Mouse (Mus musculus) cerebellum, adult 2 months (tissue): Measurements from ENCODE around the gene Akap8l. TPM values are rescaled to one million over a fixed set of nuclear protein-coding genes. Genes with fewer than 3 reads are reported as not detected.

Experiments
- DNase-seq, 2 experiments: peaks; one replicate each; pipeline ENCODE4 v3.0.0; 2021
- H3K27ac ChIP-seq: fragments of 200-500 bp; 2 replicates; pipeline ENCODE4 v1.5.1; 2012; ENCODE audit warnings: low read length, control low read depth, inconsistent platforms; ENCODE audit not compliant: insufficient read depth
- H3K27me3 ChIP-seq: fragments of 200-500 bp; 2 replicates; pipeline ENCODE4 v1.6.1; 2012; ENCODE audit warnings: inconsistent platforms, mild to moderate bottlenecking, low read length, moderate library complexity; ENCODE audit not compliant: control insufficient read depth, insufficient read depth
- H3K4me1 ChIP-seq: fragments of 200-500 bp; 2 replicates; pipeline ENCODE4 v1.6.1; 2011; ENCODE audit warnings: low read length; ENCODE audit not compliant: control insufficient read depth, insufficient read depth
- H3K4me3 ChIP-seq: fragments of 200-500 bp; replicated peaks from 2 replicates; pipeline ENCODE3; 2011; ENCODE audit warnings: mild to moderate bottlenecking, low read depth, low read length, control low read depth; ENCODE audit not compliant: insufficient read depth
- CTCF ChIP-seq: fragments of 200-500 bp; IDR thresholded peaks from 2 replicates; pipeline ENCODE4 v1.5.1; 2011; ENCODE audit warnings: low read depth, mild to moderate bottlenecking, control low read depth, low read length, moderate library complexity, borderline replicate concordance; ENCODE audit not compliant: insufficient read depth
- POLR2A ChIP-seq: fragments of 200-500 bp; IDR thresholded peaks from 2 replicates; pipeline ENCODE4 v1.6.1; 2011; ENCODE audit warnings: low read length, control low read depth, borderline replicate concordance; ENCODE audit not compliant: insufficient read depth
- WGBS: fragments of 180-500 bp; shearing (Covaris S2); methylation state at CpG from one replicate; pipeline ENCODE4 v1.1.7; 2018; 5-methylcytosine and 5-hydroxymethylcytosine counted together
- polyA plus RNA-seq: library from polyadenylated mRNA; depleted of rRNA; stranded (reverse); fragments of >200 nt; gene quantifications from 2 replicates; pipeline ENCODE4 v1.2.3, GENCODE M21; 2012; rRNA removed

Gene Akap8l
- 279 and 287 TPM in 2 replicates for polyA plus RNA-seq

GRCm38 (mm10) chr17:32350382-32350983 is at the start of gene Akap8l:
Gene Akap8l, minus strand, starts transcription at chr17:32350607.
- H3K4me3 ChIP-seq = peak within 1 kb of the TSS; percentile 90
- under 1% methylated on average over 37 of the region's 37 CpGs for WGBS
- peaks cover 11% of the 10 kb centered on the region for H3K4me1 ChIP-seq
- no peak for TF ChIP-seq CTCF
- TF ChIP-seq POLR2A = peak; percentile 99
- DNase-seq = peak; percentile 97 to 99
- peak within 1 kb of the TSS; percentile 72 for H3K27ac ChIP-seq
- no peaks in the 10 kb centered on the region for H3K27me3 ChIP-seq

DNA sequence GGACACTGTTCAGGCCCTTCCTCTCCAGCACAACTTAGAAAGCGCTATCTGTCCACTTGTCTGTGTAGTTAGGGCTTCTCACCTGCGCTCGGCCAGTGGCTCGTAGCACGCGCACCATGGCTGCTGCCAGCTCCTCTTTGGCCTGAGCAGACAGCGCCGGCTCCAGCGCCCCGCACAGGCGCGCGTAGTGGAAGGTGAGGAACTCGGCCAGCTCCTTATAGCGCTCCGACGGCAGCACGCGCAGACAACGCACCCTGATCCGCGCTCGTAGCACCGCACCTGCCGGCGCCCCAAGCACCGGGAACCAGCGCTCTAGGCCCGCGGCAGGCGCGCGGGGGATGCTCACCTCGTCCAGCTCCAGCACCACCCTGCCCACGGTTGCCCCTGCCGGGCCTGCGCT is 45.9 kb upstream of the Akap8l start:
- WGBS = 1% methylated on average over 37 of the region's 37 CpGs
- Histone ChIP-seq H3K4me1 (no peaks in the 10 kb centered on the region), H3K27ac (no peak overlapping the region), H3K27me3 (no peaks in the 10 kb centered on the region; the same call in 1 of the 2 replicates), H3K4me3 (no peak overlapping the region)
- TF ChIP-seq POLR2A = no peak
- TF ChIP-seq CTCF = no peak
- DNase-seq = no peak

DNA sequence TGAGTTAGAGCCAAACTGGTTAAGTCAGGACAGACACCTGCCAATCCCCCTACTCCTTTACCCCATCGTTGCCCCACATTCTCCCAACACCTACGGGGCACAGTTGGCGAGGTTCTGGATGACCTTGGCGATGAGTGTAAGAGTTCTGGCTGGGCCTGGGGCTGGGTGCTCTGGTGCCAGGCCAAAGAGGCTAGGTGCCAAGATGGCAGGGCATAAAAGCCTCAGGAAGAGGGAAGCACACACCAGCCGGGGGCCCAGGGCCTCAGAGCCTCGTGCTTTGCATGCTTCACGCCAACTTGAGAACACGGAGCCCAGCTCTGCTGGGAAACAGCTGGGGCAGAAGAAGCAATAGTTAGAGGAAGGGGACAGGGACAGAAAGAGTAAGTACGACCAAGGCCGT is 43.5 kb upstream of the Akap8l start:
- WGBS = 24% methylated on average over 10 of the region's 10 CpGs
- DNase-seq = no peak
- no peak for TF ChIP-seq POLR2A
- TF ChIP-seq CTCF = no peak
- Histone ChIP-seq H3K4me3 (no peak overlapping the region), H3K27ac (no peak overlapping the region), H3K27me3 (no peaks in the 10 kb centered on the region; the same call in 1 of the 2 replicates), H3K4me1 (no peaks in the 10 kb centered on the region)

DNA sequence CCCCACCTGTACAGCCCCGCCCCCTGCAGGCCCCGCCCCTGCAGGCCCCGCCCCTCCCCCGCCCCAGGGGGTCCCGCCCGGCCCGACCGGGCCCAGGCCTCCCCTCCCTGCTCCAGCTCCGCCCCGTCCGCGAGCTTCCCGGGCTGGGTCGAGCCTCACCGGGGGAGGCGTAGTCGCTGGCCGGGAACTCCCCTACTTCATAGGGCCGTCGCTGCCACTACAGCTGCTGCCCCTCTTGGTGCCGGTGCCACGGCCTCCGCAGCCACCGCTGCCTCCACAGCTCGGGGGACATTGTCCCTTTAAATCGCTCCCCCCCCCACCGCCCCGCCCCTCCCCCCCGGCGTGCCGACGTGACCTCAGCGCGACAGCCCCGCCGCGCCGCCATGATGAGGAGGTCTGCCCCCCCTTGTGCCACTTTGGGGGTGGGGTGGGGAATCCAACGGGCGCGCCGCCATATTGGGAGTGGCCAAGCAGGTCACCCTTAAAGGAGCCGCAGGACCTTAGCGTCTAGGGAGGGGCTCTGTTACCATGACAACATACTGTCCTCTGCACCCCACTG is 38.8 kb upstream of the Akap8l start, which contains the start of gene Wiz:
Gene Wiz (minus strand): TSS at position 339 of the 559 bp plus-strand sequence.
- H3K4me1 ChIP-seq = peaks cover 5% of the 10 kb centered on the region
- 1% methylated on average over 37 of the region's 44 CpGs for WGBS
- TF ChIP-seq POLR2A (0 out of 2 replicates have a peak, but pooled peaks have one; percentile 25), CTCF (no peak)
- H3K4me3 ChIP-seq = peak within 1 kb of the TSS; percentile 90
- H3K27ac ChIP-seq = peak within 1 kb of the TSS; percentile 81; the same call in 1 of the 2 replicates
- H3K27me3 ChIP-seq = no peaks in the 10 kb centered on the region
- DNase-seq = peak; percentile 96 to 97

- no peaks in the 10 kb centered on the region for H3K27me3 ChIP-seq
- peaks cover 5% of the 10 kb centered on the region for H3K4me1 ChIP-seq
- WGBS = 1% methylated on average over 39 of the region's 39 CpGs
- peak overlapping the region; percentile 2; the same call in 1 of the 2 replicates for H3K27ac ChIP-seq
- TF ChIP-seq CTCF (no peak), POLR2A (no peak)
- peak overlapping the region; percentile 90 for H3K4me3 ChIP-seq
- peak in 1 of 2 experiments; percentile 51 for DNase-seq
Observed at GRCm38 (mm10) chr17:32388370-32389100, 38.1 kb upstream of the Akap8l start.

DNA sequence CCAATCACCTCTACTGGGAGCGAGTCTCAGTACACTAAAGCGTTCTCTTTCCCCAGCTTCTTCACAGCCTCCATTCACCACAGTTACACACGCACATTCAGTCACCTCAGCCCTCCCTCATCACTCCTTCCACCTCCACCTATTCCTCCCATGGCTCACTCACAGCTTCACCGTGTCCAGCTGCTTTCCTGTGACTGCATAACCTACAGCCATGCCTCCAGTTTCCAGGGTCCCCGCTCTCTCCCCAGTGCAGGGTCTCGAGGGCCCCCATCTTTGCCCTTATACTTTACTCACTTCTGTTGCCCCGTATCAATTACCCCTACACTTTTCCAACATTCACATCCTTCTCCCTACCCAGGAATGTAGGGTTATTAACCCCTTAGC is 37.6 kb upstream of the Akap8l start:
- 46% methylated on average over 7 of the region's 7 CpGs for WGBS
- Histone ChIP-seq H3K4me1 (peaks cover 6% of the 10 kb centered on the region), H3K27ac (no peak overlapping the region; the same call in 1 of the 2 replicates), H3K27me3 (no peaks in the 10 kb centered on the region), H3K4me3 (peak overlapping the region; percentile 90)
- no peak for DNase-seq
- TF ChIP-seq CTCF (no peak), POLR2A (no peak)

DNA sequence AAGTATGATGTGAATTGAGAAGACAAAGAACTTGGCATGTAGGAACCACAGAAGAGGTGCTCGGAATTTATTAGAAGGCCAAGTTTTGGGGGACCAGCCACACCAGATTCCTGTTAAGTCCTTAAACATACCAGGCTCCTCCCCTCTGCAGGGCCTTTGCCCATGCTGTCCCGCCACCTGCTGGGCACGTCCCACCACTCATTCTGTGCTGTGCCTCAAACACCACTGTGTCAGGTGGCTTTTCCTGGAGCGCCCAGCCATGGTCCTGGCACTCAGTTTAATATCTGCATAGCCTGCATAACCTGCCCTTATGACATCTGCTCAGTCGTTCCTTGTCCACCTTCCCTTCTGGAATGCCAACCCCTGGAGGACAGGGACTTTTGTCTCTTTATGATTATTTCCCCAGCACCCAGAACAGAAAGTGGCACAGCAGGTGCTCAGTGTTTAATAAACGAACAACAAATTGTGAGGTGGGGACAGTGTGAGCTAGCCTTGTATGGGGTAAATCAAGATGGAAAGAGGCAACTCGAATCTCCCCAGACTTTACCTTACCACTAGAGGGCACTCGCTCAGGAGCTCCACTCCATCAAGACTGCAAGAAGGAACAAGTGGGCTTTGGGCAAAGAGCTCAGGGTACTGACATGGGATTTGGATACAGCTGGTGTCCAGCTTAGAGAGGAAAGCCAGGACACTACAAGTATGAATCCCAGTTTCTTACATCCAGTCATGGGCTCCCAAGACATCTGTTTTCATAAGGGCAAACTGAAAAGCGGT is 36.4 kb upstream of the Akap8l start:
- Histone ChIP-seq H3K4me3 (no peak overlapping the region), H3K27me3 (no peaks in the 10 kb centered on the region), H3K4me1 (peaks cover 17% of the 10 kb centered on the region), H3K27ac (no peak overlapping the region)
- peak; percentile 37 for DNase-seq
- TF ChIP-seq POLR2A = no peak
- peak; percentile 57 for TF ChIP-seq CTCF
- 75% methylated on average over 9 of the region's 9 CpGs for WGBS
